Mouse (Mus musculus): Measurements from ENCODE around the gene Kcnj12. TPM values are rescaled to one million over a fixed set of nuclear protein-coding genes. Genes with fewer than 3 reads are reported as not detected.

The Kcnj12 gene
- total and polyA plus RNA-seq, 3 experiments: not detected

- H3K9ac ChIP-seq (ENCODE audit: insufficient read depth, low read depth): no peak overlapping the region
- DNase-seq (ENCODE audit: extremely low read depth): no peak
Measured at GRCm38 (mm10) chr11:61067133-61067835, 44.9 kb downstream of the Kcnj12 start.

GRCm38 (mm10) chr11:61068866-61069265 lies 46.5 kb downstream of the Kcnj12 start:
- Histone ChIP-seq H3K79me2 (replicated peaks; ENCODE audit: control insufficient read depth, extremely low read depth, insufficient read depth, poor library complexity, severe bottlenecking) (no peaks in the 10 kb centered on the region), H3K27ac (ENCODE audit: insufficient read depth, low read depth) (no peak overlapping the region), H3K36me3 (replicated peaks in 1 of 2; ENCODE audit: control insufficient read depth in 1 of 2, insufficient read depth in 1 of 2, low read length in 1 of 2) (no peaks in the 10 kb centered on the region), H3K4me2 (ENCODE audit: insufficient read depth, low read depth, poor library complexity, severe bottlenecking) (no peak overlapping the region), H3K9me3 (replicated peaks; ENCODE audit: low read length) (no peaks in the 10 kb centered on the region), H3K4me3 (replicated peaks in 1 of 3; ENCODE audit: low read depth in 2 of 3, low read length in 2 of 3, poor library complexity in 1 of 3) (no peak overlapping the region), H3K27me3 (replicated peaks) (peaks cover 2% of the 10 kb centered on the region), H3K4me1 (ENCODE audit: control insufficient read depth in 1 of 2, insufficient read depth in 2 of 2) (peaks cover 0 to 5% of the 10 kb centered on the region in 2 experiments; a peak in 2 of 4 replicates), H3K9ac (ENCODE audit: insufficient read depth, low read depth) (no peak overlapping the region)
- in situ Hi-C loops (cut with MboI; ENCODE audit: low pct_ligation_motif_present, low pct_unique_long_range_greater_than_20kb, low sequenced_read_pairs): no loop called here
- DNase-seq (ENCODE audit: extremely low read depth): no peak
- dilution Hi-C loops (cut with MboI; ENCODE audit: extremely low pct_ligation_motif_present, extremely low pct_unique_long_range_greater_than_20kb, low sequenced_read_pairs): no loop called here
- TF ChIP-seq ETS1 (conservative IDR thresholded peaks at IDR 0.05; ENCODE audit: low read depth, low read length): no peak
- no peak for TF ChIP-seq MEF2A (IDR thresholded peaks at IDR 0.05; ENCODE audit: borderline replicate concordance, low read depth, low read length)
- no peak for TF ChIP-seq MAZ (IDR thresholded peaks at IDR 0.05; ENCODE audit: low read depth, low read length)
- no peak for TF ChIP-seq USF1 (IDR thresholded peaks at IDR 0.05; ENCODE audit: low read depth, low read length)
- TF ChIP-seq SIN3A (IDR thresholded peaks at IDR 0.05; ENCODE audit: low read length): no peak
- no peak for TF ChIP-seq TCF12 (IDR thresholded peaks at IDR 0.05; ENCODE audit: low read depth, low read length)
- TF ChIP-seq RAD21 (IDR thresholded peaks at IDR 0.05; ENCODE audit: low read depth, low read length): no peak
- TF ChIP-seq PAX5 (IDR thresholded peaks at IDR 0.05; ENCODE audit: low read length): no peak
- TF ChIP-seq POLR2A (IDR thresholded peaks at IDR 0.05; ENCODE audit: low read depth, low read length): no peak

More at GRCm38 (mm10) chr11:61067133-61067835, 44.9 kb downstream of the Kcnj12 start:
- in situ Hi-C loops (cut with MboI; ENCODE audit: low pct_ligation_motif_present, low pct_unique_long_range_greater_than_20kb, low sequenced_read_pairs) (no loop called here), dilution Hi-C loops (cut with MboI; ENCODE audit: extremely low pct_ligation_motif_present, extremely low pct_unique_long_range_greater_than_20kb, low sequenced_read_pairs) (no loop called here)
- Histone ChIP-seq H3K27me3 (replicated peaks) (peaks cover 2% of the 10 kb centered on the region), H3K79me2 (replicated peaks; ENCODE audit: control insufficient read depth, extremely low read depth, insufficient read depth, poor library complexity, severe bottlenecking) (no peaks in the 10 kb centered on the region), H3K36me3 (replicated peaks in 1 of 2; ENCODE audit: control insufficient read depth in 1 of 2, insufficient read depth in 1 of 2, low read length in 1 of 2) (no peaks in the 10 kb centered on the region), H3K27ac (ENCODE audit: insufficient read depth, low read depth) (no peak overlapping the region), H3K9me3 (replicated peaks; ENCODE audit: low read length) (no peaks in the 10 kb centered on the region), H3K4me3 (replicated peaks in 1 of 3; ENCODE audit: low read depth in 2 of 3, low read length in 2 of 3, poor library complexity in 1 of 3) (no peak overlapping the region), H3K4me2 (ENCODE audit: insufficient read depth, low read depth, poor library complexity, severe bottlenecking) (no peak overlapping the region), H3K4me1 (ENCODE audit: control insufficient read depth in 1 of 2, insufficient read depth in 2 of 2) (peaks cover 9% of the 10 kb centered on the region in 2 experiments; a peak in 3 of 4 replicates)
- TF ChIP-seq SIN3A (IDR thresholded peaks at IDR 0.05; ENCODE audit: low read length) (no peak), HCFC1 (IDR thresholded peaks at IDR 0.05; ENCODE audit: low read depth, low read length) (no peak), CHD1 (IDR thresholded peaks at IDR 0.05; ENCODE audit: low read depth, low read length) (no peak), UBTF (IDR thresholded peaks at IDR 0.05; ENCODE audit: low read depth, low read length) (no peak), JUN (IDR thresholded peaks at IDR 0.05; ENCODE audit: insufficient read depth, low read depth, low read length) (no peak)
